Mouse (Mus musculus) stomach, postnatal 0 days (tissue): ENCODE measurements around the gene Anxa3.

Source experiments
- CTCF ChIP-seq: IDR thresholded peaks from 2 replicates; pipeline ENCODE4 v1.5.1; 2016; ENCODE audit warnings: antibody characterized with exemption, low read depth, mild to moderate bottlenecking, moderate library complexity
- EP300 ChIP-seq: optimal IDR thresholded peaks from 2 replicates; pipeline ENCODE3; 2016; ENCODE audit warnings: antibody characterized with exemption

DNA sequence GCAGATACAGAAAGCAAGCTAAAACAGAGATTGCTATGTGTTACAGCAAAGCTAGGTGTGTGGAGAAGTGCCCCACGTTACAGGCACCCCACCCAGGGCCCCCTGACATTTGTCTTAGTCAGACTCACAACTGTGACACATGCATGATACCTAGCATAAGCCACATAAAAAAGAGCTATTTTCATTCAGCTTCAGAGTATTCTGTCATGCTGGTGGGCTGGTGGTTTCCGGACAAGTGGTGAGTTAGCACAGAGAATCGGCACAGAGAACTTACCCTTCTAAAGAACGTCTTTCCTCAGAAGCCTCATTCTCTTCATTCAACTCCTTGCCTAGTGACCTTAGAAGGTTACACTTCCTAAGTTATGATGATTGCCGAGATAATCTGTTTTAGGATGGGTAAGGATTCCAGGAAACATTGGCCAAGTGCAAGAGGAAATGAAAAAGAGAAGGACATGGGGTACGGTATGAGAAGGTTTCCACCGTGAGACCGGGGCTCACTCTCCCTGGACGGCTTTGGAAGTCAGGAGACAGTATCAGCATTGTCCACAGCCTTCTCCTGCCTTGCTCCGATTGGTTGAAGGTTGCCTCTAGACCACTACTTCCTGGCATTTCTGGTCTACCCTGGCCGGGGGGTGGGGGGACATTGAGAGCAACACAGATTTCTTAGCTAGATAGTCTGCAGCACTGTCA is 85.9 kb downstream of the Anxa3 start:
- TF ChIP-seq CTCF (no peak), EP300 (no peak)
